Mouse (Mus musculus) MEL (cell line): ENCODE data around the gene Sh3glb1.
"Not testable (repeated sequence)": the region's sequence is repeated elsewhere in the genome, so short reads cannot be mapped to it uniquely, and the experiment has no call there.

Experiments
- EP300 ChIP-seq, 2 experiments: IDR thresholded peaks; 2 replicates each; pipeline ENCODE4 v1.6.1; 2011; ENCODE audit warnings: improper control_type of control experiment in 2 of 2, low read length in 2 of 2, low read depth in 1 of 2, mild to moderate bottlenecking in 1 of 2
- POLR2AphosphoS5 ChIP-seq: IDR thresholded peaks from 2 replicates; pipeline ENCODE4 v1.6.1; 2012; ENCODE audit warnings: low read depth, borderline replicate concordance, mild to moderate bottlenecking, inconsistent platforms, low read length, moderate library complexity, mixed read lengths

- not testable (repeated sequence) for TF ChIP-seq EP300 (IDR thresholded peaks at IDR 0.05; ENCODE audit: low read depth in 1 of 2, low read length in 2 of 2); POLR2AphosphoS5
These were observed 27.6 kb upstream of the Sh3glb1 start for GRCm38 (mm10) chr3:144747706-144748105.
